Mouse (Mus musculus) neutrophil, adult 5-6 weeks (primary cell): ENCODE results near the gene Col6a3. TPM values are rescaled to one million over a fixed set of nuclear protein-coding genes. Genes with fewer than 3 reads are reported as not detected.

Source experiments
- ATAC-seq: fragments of 151-379, 151-347 bp; 2 replicates; pipeline ENCODE4 v1.8.0; 2017; ENCODE audit warnings: mild to moderate bottlenecking, moderate TSS enrichment; ENCODE audit not compliant: insufficient number of reproducible peaks, poor library complexity, low FRiP score, severe bottlenecking; ENCODE audit errors: extremely low read depth
- total RNA-seq: library from RNA; stranded (forward); fragments of 200-1000 nt; gene quantifications from 2 replicates; pipeline ENCODE4 v1.2.3, GENCODE M21; 2017

Gene Col6a3
- total RNA-seq, result not detected in 2 replicates

DNA sequence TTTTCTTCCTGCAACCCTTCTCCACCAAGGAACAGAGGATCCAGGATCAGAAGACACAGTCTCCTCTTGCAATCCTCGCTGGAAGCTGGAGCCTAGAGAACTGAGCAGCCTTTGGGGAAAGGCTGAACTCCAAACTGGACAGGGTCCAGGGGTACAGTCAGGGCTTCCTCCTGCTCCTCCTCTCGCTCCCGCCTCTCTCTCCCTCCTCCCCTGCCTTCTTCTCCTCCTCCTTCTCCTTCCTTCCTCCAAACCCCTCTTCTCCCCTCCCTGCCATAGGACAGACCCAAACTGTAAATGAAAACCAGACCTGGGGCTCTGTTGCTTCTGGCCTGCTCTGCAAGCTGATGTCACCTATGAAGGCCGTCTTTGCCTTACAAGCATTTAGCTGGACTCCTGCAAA lies at the start of gene Col6a3:
Gene Col6a3, minus strand, starts transcription at position 136 of the 400 bp plus-strand sequence.
- no peak for ATAC-seq

- no peak for ATAC-seq
These were observed 42.1 kb upstream of the Col6a3 start for GRCm38 (mm10) chr1:90885771-90886460.

GRCm38 (mm10) chr1:90876486-90877270 lies 32.9 kb upstream of the Col6a3 start:
- ATAC-seq, result no peak

GRCm38 (mm10) chr1:90875961-90876360 lies 32.2 kb upstream of the Col6a3 start:
- no peak for ATAC-seq

- ATAC-seq, result no peak
These were observed 31.6 kb upstream of the Col6a3 start for GRCm38 (mm10) chr1:90875371-90875770.

DNA sequence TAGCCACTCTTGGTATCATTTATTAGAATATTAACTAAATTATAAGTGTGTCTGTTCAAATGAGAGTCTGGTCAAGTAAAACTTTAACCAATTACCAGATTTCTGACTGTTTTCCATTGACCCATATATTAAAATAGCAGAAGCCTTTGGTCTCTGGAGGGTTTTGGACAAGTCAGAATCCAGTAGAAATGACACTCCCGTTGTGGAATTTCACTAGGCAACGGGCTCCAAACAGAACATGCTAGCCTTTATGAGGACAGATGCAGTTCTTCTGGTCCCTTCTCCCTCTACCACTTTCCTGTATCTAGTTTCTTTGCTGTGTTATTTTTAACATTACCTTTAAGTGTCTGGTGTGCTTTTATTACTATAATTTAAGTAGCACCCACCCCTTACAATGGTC lies 26.8 kb upstream of the Col6a3 start:
- no peak for ATAC-seq

GRCm38 (mm10) chr1:90866734-90867133 lies 23.0 kb upstream of the Col6a3 start:
- no peak for ATAC-seq

DNA sequence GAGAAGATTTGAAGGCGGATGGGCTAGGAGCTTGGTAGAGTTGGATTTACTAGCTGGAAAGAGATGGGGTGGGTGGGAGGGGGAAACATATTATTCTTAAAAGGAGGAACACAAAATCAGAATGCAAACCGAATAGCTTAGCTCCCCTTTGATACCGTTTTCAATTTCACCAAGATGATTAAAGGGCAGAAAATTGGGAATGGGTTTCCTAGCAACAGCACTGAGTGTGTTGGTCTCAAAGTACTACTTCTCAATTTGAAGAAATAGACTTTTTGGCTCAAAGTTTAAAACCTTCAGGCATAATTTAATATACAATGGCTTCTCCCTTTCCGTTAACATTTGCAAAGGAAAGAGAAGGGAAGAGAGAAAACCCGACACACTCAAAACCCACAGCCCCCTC lies 12.1 kb upstream of the Col6a3 start:
- no peak for ATAC-seq

DNA sequence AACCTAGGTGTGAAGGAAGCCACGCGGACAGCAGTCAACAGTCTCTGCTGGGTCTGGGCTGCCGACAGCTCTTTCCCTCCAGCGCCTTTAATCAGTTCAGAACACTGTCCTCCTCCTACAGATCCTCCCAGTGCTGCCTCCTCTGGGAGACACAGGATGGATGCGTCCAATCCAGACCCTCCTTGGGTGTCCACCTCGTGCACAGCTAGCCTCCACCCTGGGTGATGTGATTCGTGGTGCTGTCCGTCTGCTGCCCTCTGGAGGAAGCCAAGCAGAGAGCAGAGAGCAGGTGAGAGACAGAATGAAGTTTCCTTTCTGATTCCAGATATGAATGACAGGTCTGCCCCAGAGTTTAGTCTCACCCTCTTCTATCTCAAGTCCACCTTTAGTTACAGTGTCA lies 6.1 kb upstream of the Col6a3 start:
- ATAC-seq, result no peak

DNA sequence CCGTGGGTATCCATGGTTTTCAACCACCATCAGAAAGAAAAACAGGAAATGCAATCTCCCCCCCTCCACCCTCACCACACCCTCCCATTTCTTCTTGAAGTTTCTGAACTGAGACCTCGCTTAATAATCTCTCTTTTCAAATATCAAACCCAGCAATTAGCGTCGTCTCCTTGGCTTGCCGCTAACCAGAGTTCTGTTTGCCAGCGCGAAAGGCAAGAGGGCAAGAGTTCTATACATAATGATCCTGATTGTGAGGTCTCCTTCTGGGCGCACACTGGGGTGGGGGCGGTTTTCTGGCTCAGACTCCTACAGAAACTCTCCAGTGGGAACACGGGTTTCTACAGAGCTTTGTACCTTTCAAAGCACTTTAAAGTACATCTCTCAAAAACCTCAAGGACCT lies 1.4 kb upstream of the Col6a3 start:
- ATAC-seq, result no peak

GRCm38 (mm10) chr1:90842789-90843587 lies 783 bp downstream of the Col6a3 start:
- no peak for ATAC-seq

- no peak for ATAC-seq
These were observed 3.5 kb downstream of the Col6a3 start for GRCm38 (mm10) chr1:90840250-90840649.

DNA sequence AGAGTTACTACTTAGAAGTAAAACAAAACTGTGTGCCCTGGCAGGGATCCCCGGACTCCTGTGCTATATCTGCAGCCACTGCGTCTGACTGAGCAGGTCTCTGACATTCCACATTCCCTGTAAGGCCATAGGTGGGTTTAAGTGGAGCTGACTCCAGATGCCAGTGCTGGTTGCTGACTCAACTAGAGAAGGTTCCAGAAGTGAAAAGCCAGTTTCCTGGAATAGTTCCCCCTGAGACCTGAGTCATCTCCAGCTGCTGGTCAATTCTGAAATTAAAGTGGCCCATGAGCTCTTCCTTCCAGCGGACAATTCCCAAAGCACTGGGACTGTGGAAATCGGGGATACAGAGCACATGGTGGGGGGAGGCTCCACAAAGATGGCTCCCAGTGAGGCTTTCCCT lies 5.1 kb downstream of the Col6a3 start:
- ATAC-seq, result no peak

DNA sequence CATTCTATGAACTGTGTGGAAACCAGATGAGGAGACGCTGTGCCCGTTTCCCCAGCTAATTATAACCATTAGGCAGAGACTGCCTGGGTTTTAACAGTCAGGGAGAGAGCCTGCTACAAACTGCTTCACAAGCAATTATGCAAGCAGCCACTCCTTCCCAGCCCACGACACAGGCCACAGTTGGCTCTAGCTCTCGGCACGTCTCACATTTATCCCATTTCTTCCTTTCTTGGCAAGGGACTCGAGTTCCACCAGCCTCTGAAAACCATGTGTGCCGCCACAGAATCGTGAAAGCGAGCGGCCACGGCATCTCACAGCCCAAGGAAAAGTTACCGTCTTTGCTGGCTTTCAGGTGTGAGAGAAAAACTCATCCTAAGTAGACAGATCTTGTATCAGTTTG lies 5.5 kb downstream of the Col6a3 start:
- ATAC-seq, result no peak

- no peak for ATAC-seq
These were observed 7.5 kb downstream of the Col6a3 start for GRCm38 (mm10) chr1:90836178-90836740.

DNA sequence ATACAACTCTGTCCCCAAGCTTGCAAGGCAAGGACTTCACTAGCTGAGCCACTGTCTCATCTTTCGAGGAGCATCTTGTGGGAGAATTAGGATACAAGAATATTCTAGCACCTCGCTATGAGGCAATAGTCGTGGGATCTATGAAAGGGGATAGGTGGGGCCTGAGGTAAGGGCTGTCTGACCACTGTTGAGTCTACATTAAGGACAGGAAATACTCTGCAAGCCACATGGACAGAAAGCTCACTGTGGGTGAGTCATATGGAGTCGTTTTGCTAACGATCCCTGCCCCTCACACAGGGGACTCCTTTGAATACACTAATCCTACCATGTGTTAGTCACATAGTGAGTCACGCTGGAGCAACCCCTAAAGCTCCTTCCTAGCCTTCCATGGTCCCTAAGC lies 9.1 kb downstream of the Col6a3 start:
- no peak for ATAC-seq

DNA sequence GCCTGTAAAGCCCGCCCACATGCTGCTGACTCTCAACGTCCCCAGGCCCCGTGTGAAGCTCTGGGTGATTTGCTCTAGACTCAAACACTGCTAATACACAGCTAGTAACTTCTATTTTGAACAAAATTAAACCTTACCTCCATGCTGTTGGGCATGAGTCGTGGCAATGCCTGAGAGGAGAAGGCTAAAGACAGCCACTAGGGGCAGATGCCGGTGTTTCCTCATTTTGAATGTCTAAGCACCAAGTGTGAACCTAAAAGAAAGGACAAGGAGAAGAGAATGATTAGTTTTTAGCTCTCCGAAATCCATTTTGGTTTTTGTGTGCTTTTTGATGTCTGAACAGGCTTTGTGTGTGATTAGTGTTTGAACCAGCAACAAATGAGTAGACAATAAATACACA lies 13.8 kb downstream of the Col6a3 start:
- no peak for ATAC-seq

- no peak for ATAC-seq
These were observed 30.5 kb downstream of the Col6a3 start for GRCm38 (mm10) chr1:90813226-90813625.

GRCm38 (mm10) chr1:90808930-90809329 lies 34.8 kb downstream of the Col6a3 start:
- ATAC-seq, result no peak
